Comparison of ENCODE assay signal across 21 mouse cellular contexts in the genomic region with DNA sequence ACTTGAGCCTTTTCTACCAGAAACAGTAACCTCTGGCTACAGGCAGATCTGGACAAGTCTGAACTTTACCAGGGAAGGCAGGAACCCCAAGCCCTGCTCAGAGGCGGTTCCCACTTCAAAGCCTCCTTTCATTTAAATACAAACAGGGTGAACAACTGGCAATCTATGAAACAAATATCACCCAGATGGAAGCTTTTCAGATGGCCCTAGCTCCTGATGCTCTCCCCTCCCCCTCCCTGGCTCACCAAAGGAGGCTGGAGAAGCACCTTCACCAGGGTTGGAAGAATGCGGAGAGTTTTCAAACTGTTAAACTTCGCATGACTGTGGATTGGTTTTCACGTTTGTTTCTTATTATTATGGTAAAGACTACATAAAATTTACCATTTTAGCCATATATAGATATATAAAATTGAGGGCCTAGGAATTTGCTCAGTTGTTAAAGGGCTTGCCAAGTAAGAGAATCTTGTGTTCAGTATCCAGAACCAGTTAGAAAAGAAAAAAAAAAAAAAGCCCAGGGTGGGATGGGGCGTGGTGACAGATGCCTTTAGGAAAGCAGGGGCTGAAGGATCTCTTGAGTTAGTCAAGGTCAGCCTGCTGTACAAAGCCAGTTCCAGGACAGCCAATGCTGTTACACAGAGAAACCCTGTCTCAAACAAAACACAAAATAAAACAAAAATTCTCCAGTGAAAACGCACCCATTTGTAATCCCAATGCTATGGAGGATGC. TPM values are rescaled to one million over a fixed set of nuclear protein-coding genes. Genes with fewer than 3 reads are reported as not detected.
"Had no signal": no experiment of that assay in that cellular context is flagged by ENCODE, and none has a peak within 500 bp of the region (broad histone marks: within the 10 kb centered on the region; RNA-seq: fewer than 3 reads in every experiment).

No protein-coding gene starts in this region.

- H3K4me2 ChIP-seq: lung, embryonic 15.5 days; midbrain, embryonic 11.5 days; midbrain, embryonic 13.5 days; neural tube, embryonic 13.5 days; neural tube, embryonic 15.5 days had no signal

- H3K27me3 ChIP-seq: lung, embryonic 15.5 days had no signal

- H3K36me3 ChIP-seq: lung, embryonic 15.5 days; midbrain, embryonic 13.5 days; neural tube, embryonic 13.5 days; neural tube, embryonic 15.5 days had no signal

- DNase-seq: lung, adult 2 months; lung, postnatal 14 days; lung, postnatal 36 days; retina, postnatal 1 day; right cerebral cortex, adult 18-20 months; right cerebral cortex, postnatal 25 days; right cerebral cortex, postnatal 4 days; spleen, adult 18-20 months; thymus, adult 18-20 months; thymus, postnatal 14 days; thymus, postnatal 36 days had no signal

- H3K4me3 ChIP-seq: lung, embryonic 15.5 days; megakaryocyte, embryonic 14.5 days; midbrain, embryonic 13.5 days; myocyte; neural tube, embryonic 13.5 days; neural tube, embryonic 15.5 days had no signal

- ATAC-seq: lung, postnatal 0 days; midbrain, embryonic 13.5 days; midbrain, embryonic 16.5 days had no signal

- H3K9me3 ChIP-seq: lung, embryonic 15.5 days; midbrain, embryonic 13.5 days; neural tube, embryonic 13.5 days; neural tube, embryonic 15.5 days had no signal

- H3K9ac ChIP-seq: lung, embryonic 15.5 days; midbrain, embryonic 13.5 days; neural tube, embryonic 13.5 days; neural tube, embryonic 15.5 days had no signal

- H3K27ac ChIP-seq: lung, embryonic 15.5 days; macrophage; midbrain, embryonic 13.5 days; neural tube, embryonic 13.5 days; neural tube, embryonic 15.5 days had no signal

RNA-seq across cellular contexts. Expression of a gene that starts 2.6 kb away (rescaled TPM):
- polyA plus RNA-seq: macrophage had no signal
